Mouse (Mus musculus): Measurements from ENCODE around the gene Fam129a. TPM values are rescaled to one million over a fixed set of nuclear protein-coding genes. Genes with fewer than 3 reads are reported as not detected.
A peak's percentile ranks its signal among the peaks of the same experiment; 100 is the strongest.

Gene Fam129a
- polyA plus RNA-seq, 1 experiment from 2014 or later = 0.70 TPM

- Histone ChIP-seq H3K36me3 (ENCODE audit: control insufficient read depth, insufficient read depth, low read length) (no peaks in the 10 kb centered on the region), H3K27ac (ENCODE audit: low read length) (no peak overlapping the region), H3K4me3 (ENCODE audit: low read depth, low read length) (no peak overlapping the region), H3K9ac (ENCODE audit: low read depth, low read length) (no peak overlapping the region), H3K4me1 (ENCODE audit: control insufficient read depth, insufficient read depth, low read length) (no peaks in the 10 kb centered on the region), H3K27me3 (ENCODE audit: control insufficient read depth, insufficient read depth, low read depth, low read length) (no peaks in the 10 kb centered on the region), H3K9me3 (replicated peaks; ENCODE audit: control insufficient read depth, low read length, poor library complexity, severe bottlenecking) (0 out of 2 replicates have a peak, but pooled peaks cover 3% of the 10 kb centered on the region), H3K4me2 (ENCODE audit: low read length) (no peak overlapping the region)
- no peak for ATAC-seq
- WGBS = 97% methylated on average over 2 of the region's 2 CpGs
Observed at GRCm38 (mm10) chr1:151638770-151639169, 67.8 kb downstream of the Fam129a start.

- Histone ChIP-seq H3K4me3 (ENCODE audit: low read depth, low read length) (no peak overlapping the region), H3K27me3 (ENCODE audit: control insufficient read depth, insufficient read depth, low read depth, low read length) (no peaks in the 10 kb centered on the region), H3K9me3 (replicated peaks; ENCODE audit: control insufficient read depth, low read length, poor library complexity, severe bottlenecking) (no peaks in the 10 kb centered on the region), H3K36me3 (ENCODE audit: control insufficient read depth, insufficient read depth, low read length) (no peaks in the 10 kb centered on the region), H3K27ac (ENCODE audit: low read length) (no peak overlapping the region), H3K4me1 (ENCODE audit: control insufficient read depth, insufficient read depth, low read length) (no peaks in the 10 kb centered on the region; the same call in 1 of the 2 replicates), H3K9ac (ENCODE audit: low read depth, low read length) (no peak overlapping the region), H3K4me2 (ENCODE audit: low read length) (no peak overlapping the region)
- WGBS = 91% methylated on average over 3 of the region's 3 CpGs
- ATAC-seq = no peak
Observed at GRCm38 (mm10) chr1:151646380-151646779, 75.4 kb downstream of the Fam129a start.

GRCm38 (mm10) chr1:151648099-151648498 lies 77.1 kb downstream of the Fam129a start:
- Histone ChIP-seq H3K4me3 (ENCODE audit: low read depth, low read length) (no peak overlapping the region), H3K4me1 (ENCODE audit: control insufficient read depth, insufficient read depth, low read length) (no peaks in the 10 kb centered on the region; the same call in 1 of the 2 replicates), H3K9ac (ENCODE audit: low read depth, low read length) (no peak overlapping the region), H3K27me3 (ENCODE audit: control insufficient read depth, insufficient read depth, low read depth, low read length) (no peaks in the 10 kb centered on the region), H3K4me2 (ENCODE audit: low read length) (no peak overlapping the region), H3K9me3 (replicated peaks; ENCODE audit: control insufficient read depth, low read length, poor library complexity, severe bottlenecking) (no peaks in the 10 kb centered on the region), H3K36me3 (ENCODE audit: control insufficient read depth, insufficient read depth, low read length) (no peaks in the 10 kb centered on the region), H3K27ac (ENCODE audit: low read length) (no peak overlapping the region)
- 94% methylated on average over 4 of the region's 4 CpGs for WGBS
- ATAC-seq = no peak

GRCm38 (mm10) chr1:151657042-151657605 lies 86.1 kb downstream of the Fam129a start:
- WGBS = 27% methylated on average over 7 of the region's 7 CpGs
- no peaks in the 10 kb centered on the region for H3K36me3 ChIP-seq (ENCODE audit: control insufficient read depth, insufficient read depth, low read length)

GRCm38 (mm10) chr1:151658291-151658830 lies 87.4 kb downstream of the Fam129a start:
- no peaks in the 10 kb centered on the region for H3K36me3 ChIP-seq (ENCODE audit: control insufficient read depth, insufficient read depth, low read length)
- H3K27ac ChIP-seq (ENCODE audit: low read length) = no peak overlapping the region; the same call in 1 of the 2 replicates
- H3K4me3 ChIP-seq (ENCODE audit: low read depth, low read length) = no peak overlapping the region
- no peak overlapping the region for H3K4me2 ChIP-seq (ENCODE audit: low read length)
- H3K9ac ChIP-seq (ENCODE audit: low read depth, low read length) = no peak overlapping the region
- WGBS = 76% methylated on average over 19 of the region's 19 CpGs
- H3K9me3 ChIP-seq (replicated peaks; ENCODE audit: control insufficient read depth, low read length, poor library complexity, severe bottlenecking) = no peaks in the 10 kb centered on the region
- H3K27me3 ChIP-seq (ENCODE audit: control insufficient read depth, insufficient read depth, low read depth, low read length) = no peaks in the 10 kb centered on the region
- no peaks in the 10 kb centered on the region for H3K4me1 ChIP-seq (ENCODE audit: control insufficient read depth, insufficient read depth, low read length)
- no peak for ATAC-seq

More at GRCm38 (mm10) chr1:151657042-151657605, 86.1 kb downstream of the Fam129a start:
- H3K9ac ChIP-seq (ENCODE audit: low read depth, low read length) = no peak overlapping the region
- H3K4me3 ChIP-seq (ENCODE audit: low read depth, low read length) = no peak overlapping the region
- no peaks in the 10 kb centered on the region for H3K27me3 ChIP-seq (ENCODE audit: control insufficient read depth, insufficient read depth, low read depth, low read length)
- H3K4me2 ChIP-seq (ENCODE audit: low read length) = no peak overlapping the region
- ATAC-seq = peak; percentile 56; the same call in 1 of the 2 replicates
- no peak overlapping the region for H3K27ac ChIP-seq (ENCODE audit: low read length)
- H3K4me1 ChIP-seq (ENCODE audit: control insufficient read depth, insufficient read depth, low read length) = no peaks in the 10 kb centered on the region
- H3K9me3 ChIP-seq (replicated peaks; ENCODE audit: control insufficient read depth, low read length, poor library complexity, severe bottlenecking) = no peaks in the 10 kb centered on the region

- no peak overlapping the region for H3K4me2 ChIP-seq (ENCODE audit: low read length)
- no peaks in the 10 kb centered on the region for H3K4me1 ChIP-seq (ENCODE audit: control insufficient read depth, insufficient read depth, low read length)
- 86% methylated on average over 8 of the region's 8 CpGs for WGBS
- H3K9me3 ChIP-seq (replicated peaks; ENCODE audit: control insufficient read depth, low read length, poor library complexity, severe bottlenecking) = no peaks in the 10 kb centered on the region
- ATAC-seq = no peak
- no peaks in the 10 kb centered on the region for H3K27me3 ChIP-seq (ENCODE audit: control insufficient read depth, insufficient read depth, low read depth, low read length)
- no peak overlapping the region for H3K27ac ChIP-seq (ENCODE audit: low read length)
- H3K4me3 ChIP-seq (ENCODE audit: low read depth, low read length) = no peak overlapping the region
- H3K9ac ChIP-seq (ENCODE audit: low read depth, low read length) = no peak overlapping the region
- no peaks in the 10 kb centered on the region for H3K36me3 ChIP-seq (ENCODE audit: control insufficient read depth, insufficient read depth, low read length)
Observed at GRCm38 (mm10) chr1:151659636-151660035, 88.7 kb downstream of the Fam129a start.

- ATAC-seq = no peak
- 92% methylated on average over 4 of the region's 4 CpGs for WGBS
- no peak overlapping the region for H3K27ac ChIP-seq (ENCODE audit: low read length)
- no peak overlapping the region for H3K4me3 ChIP-seq (ENCODE audit: low read depth, low read length)
- H3K9me3 ChIP-seq (replicated peaks; ENCODE audit: control insufficient read depth, low read length, poor library complexity, severe bottlenecking) = no peaks in the 10 kb centered on the region
- no peaks in the 10 kb centered on the region for H3K36me3 ChIP-seq (ENCODE audit: control insufficient read depth, insufficient read depth, low read length)
- no peak overlapping the region for H3K9ac ChIP-seq (ENCODE audit: low read depth, low read length)
- H3K27me3 ChIP-seq (ENCODE audit: control insufficient read depth, insufficient read depth, low read depth, low read length) = no peaks in the 10 kb centered on the region
- no peak overlapping the region for H3K4me2 ChIP-seq (ENCODE audit: low read length)
- H3K4me1 ChIP-seq (ENCODE audit: control insufficient read depth, insufficient read depth, low read length) = no peaks in the 10 kb centered on the region
Observed at GRCm38 (mm10) chr1:151660251-151660650, 89.3 kb downstream of the Fam129a start.

GRCm38 (mm10) chr1:151660883-151661282 lies 89.9 kb downstream of the Fam129a start:
- H3K36me3 ChIP-seq (ENCODE audit: control insufficient read depth, insufficient read depth, low read length) = no peaks in the 10 kb centered on the region
- ATAC-seq = no peak
- no peaks in the 10 kb centered on the region for H3K27me3 ChIP-seq (ENCODE audit: control insufficient read depth, insufficient read depth, low read depth, low read length)
- 93% methylated on average over 6 of the region's 6 CpGs for WGBS
- H3K4me2 ChIP-seq (ENCODE audit: low read length) = no peak overlapping the region
- no peak overlapping the region for H3K27ac ChIP-seq (ENCODE audit: low read length)
- no peak overlapping the region for H3K4me3 ChIP-seq (ENCODE audit: low read depth, low read length)
- no peaks in the 10 kb centered on the region for H3K9me3 ChIP-seq (replicated peaks; ENCODE audit: control insufficient read depth, low read length, poor library complexity, severe bottlenecking)
- H3K4me1 ChIP-seq (ENCODE audit: control insufficient read depth, insufficient read depth, low read length) = no peaks in the 10 kb centered on the region
- H3K9ac ChIP-seq (ENCODE audit: low read depth, low read length) = no peak overlapping the region

GRCm38 (mm10) chr1:151661684-151662439 lies 90.9 kb downstream of the Fam129a start:
- Histone ChIP-seq H3K4me1 (ENCODE audit: control insufficient read depth, insufficient read depth, low read length) (no peaks in the 10 kb centered on the region), H3K4me3 (ENCODE audit: low read depth, low read length) (no peak overlapping the region), H3K9me3 (replicated peaks; ENCODE audit: control insufficient read depth, low read length, poor library complexity, severe bottlenecking) (no peaks in the 10 kb centered on the region), H3K36me3 (ENCODE audit: control insufficient read depth, insufficient read depth, low read length) (no peaks in the 10 kb centered on the region), H3K27me3 (ENCODE audit: control insufficient read depth, insufficient read depth, low read depth, low read length) (no peaks in the 10 kb centered on the region), H3K4me2 (ENCODE audit: low read length) (no peak overlapping the region), H3K9ac (ENCODE audit: low read depth, low read length) (no peak overlapping the region), H3K27ac (ENCODE audit: low read length) (no peak overlapping the region)
- ATAC-seq = no peak
- 86% methylated on average over 7 of the region's 7 CpGs for WGBS

All from midbrain, embryonic 16.5 days (tissue).